Mouse (Mus musculus) small intestine, adult 2 months (tissue): ENCODE measurements around the gene Pik3r2.

Experiments
- CTCF ChIP-seq: fragments of 200-500 bp; IDR thresholded peaks from 2 replicates; pipeline ENCODE4 v1.5.1; 2012; ENCODE audit warnings: low read depth, mild to moderate bottlenecking, control low read depth, inconsistent platforms, low read length, moderate library complexity, mixed read lengths; ENCODE audit not compliant: insufficient replicate concordance, insufficient read length; ENCODE audit errors: extremely low read depth
- POLR2A ChIP-seq: fragments of 200-500 bp; IDR thresholded peaks from 2 replicates; pipeline ENCODE4 v1.6.1; 2012; ENCODE audit warnings: low read depth, mild to moderate bottlenecking, control low read depth, inconsistent platforms, low read length, moderate library complexity

GRCm38 (mm10) chr8:70812885-70813284 lies 36.4 kb upstream of the Pik3r2 start:
- TF ChIP-seq POLR2A, result no peak
- no peak for TF ChIP-seq CTCF
